Mouse (Mus musculus) CD4-positive, CD25-positive, alpha-beta regulatory T cell (primary cell): ENCODE measurements around the gene Phb2. TPM values are rescaled to one million over a fixed set of nuclear protein-coding genes. Genes with fewer than 3 reads are reported as not detected.

Experiments used
- polyA plus RNA-seq: library from polyadenylated mRNA; unstranded; fragments of 100-300 nt; shearing (Covaris generic); gene quantifications from one replicate; pipeline ENCODE4 v1.2.1, GENCODE M21; 2017

Phb2 gene
- polyA plus RNA-seq, result 218 TPM

DNA sequence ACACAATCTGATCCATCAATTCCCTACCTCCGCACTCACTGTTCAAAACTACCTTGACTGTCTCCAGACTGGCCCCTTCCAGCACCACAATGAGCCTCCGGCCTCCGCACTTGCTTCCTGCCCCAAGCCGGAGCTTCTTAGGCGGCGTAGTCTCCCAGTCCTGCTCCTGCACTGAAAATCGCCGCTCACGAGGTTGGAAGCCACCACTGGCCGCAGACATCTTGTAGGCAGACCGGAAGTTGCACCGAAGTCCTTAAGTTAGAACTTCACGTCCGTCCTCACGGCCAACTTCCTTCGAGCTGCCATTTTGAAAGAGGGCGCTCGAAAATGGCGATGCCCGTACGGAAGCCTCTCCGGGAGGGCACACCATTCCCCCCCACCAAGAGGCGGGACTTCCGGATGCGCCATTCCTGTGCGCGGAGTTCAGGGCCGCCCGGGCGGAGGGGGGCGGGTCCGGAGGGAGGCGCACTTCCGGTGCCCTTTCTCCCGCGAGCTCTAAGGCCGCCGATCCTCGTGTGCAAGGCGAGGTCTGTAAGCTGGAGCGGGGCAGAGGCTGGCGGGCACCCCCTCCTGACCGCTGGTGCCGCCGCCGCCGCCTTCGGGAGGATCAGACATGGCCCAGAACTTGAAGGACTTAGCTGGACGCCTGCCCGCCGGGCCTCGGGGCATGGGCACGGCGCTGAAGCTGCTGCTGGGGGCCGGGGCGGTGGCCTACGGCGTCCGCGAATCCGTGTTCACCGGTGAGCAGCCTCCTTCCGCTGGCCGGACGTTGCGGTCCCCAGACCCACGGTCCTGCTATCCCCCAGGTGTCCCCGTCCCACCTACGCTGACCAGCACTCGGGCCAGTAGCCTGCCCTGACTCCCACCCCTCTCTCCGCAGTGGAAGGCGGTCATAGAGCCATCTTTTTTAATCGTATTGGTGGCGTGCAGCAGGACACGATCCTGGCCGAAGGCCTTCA lies at the start of gene Phb2, which contains the start of gene Emg1:
Gene Phb2 (plus strand): TSS at position 513 of the 959 bp plus-strand sequence.
Gene Emg1 (minus strand): TSS at position 355 of the 959 bp plus-strand sequence.

DNA sequence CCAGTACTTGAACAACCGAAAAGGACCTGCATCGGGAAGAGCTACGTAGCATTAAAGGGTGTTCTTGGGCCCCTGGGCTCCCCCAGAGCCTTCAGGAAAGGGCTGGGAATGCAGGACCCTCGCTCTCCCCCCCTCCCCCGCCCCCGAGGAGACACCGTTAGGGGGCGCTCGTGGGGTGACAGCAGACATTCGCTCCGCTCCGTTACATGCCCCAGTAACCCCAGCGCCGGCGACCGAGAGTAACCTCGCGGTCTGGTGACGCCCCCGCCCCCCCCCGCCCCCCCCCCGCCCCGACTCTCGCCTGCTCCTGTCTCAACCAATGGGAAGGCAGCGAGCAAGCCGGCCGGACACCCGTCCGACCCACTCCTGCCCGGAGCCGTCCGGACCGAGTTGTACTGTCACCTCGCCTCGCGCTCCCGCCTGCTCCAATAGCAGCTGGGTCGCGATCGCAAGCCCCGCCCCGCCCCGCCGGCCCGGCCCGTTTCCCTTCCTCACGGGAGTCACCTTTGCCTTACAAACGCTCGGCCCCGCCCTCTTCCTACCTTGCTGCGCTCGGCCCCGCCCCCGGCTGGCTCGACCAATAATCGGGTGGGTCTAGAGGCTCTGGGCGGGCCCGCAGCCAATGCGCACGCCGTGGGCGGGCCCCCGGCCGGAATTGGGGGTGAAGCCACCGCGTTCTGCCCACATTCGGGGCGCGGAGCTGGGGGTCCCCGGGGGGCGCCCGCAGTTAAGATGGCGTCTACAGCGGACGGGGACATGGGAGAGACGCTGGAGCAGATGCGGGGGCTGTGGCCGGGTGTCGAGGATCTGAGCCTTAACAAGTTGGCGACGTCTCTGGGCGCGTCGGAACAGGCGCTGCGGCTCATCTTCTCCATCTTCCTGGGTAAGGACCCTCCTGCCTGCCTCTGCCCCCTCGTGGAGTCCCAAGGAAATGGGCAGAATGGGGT lies 49.4 kb upstream of the Phb2 start, which contains the start of gene Lpcat3:
Gene Lpcat3 (plus strand): TSS at position 551 of the 947 bp plus-strand sequence.

DNA sequence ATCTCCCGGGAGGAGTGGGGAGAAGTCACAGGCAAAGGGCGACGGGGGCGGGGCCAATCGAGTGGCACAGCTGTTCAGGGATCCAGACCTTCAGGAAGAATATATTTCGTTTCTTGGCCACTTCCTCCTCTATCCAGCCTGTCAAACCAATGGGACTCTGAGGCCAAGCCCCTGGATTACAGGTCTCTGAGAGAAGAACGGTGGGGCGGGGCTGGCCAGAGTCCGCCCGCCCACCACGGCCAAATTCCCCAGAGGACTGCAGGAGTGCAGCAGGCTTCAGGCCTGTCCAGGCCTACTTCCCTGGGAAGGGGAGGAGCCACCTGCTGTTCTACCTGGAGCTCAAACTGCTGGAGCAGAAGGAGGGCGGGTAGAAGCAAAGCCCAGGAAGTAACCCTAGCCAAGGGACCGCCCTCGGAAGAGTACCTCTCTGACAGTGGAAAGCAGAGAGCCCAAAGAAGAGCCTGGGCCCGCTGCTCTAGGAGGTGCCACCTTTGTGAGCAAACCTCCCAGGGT lies 26.4 kb downstream of the Phb2 start, which contains the start of gene Ptpn6:
Gene Ptpn6 (minus strand): TSS at position 204 of the 513 bp plus-strand sequence.

DNA sequence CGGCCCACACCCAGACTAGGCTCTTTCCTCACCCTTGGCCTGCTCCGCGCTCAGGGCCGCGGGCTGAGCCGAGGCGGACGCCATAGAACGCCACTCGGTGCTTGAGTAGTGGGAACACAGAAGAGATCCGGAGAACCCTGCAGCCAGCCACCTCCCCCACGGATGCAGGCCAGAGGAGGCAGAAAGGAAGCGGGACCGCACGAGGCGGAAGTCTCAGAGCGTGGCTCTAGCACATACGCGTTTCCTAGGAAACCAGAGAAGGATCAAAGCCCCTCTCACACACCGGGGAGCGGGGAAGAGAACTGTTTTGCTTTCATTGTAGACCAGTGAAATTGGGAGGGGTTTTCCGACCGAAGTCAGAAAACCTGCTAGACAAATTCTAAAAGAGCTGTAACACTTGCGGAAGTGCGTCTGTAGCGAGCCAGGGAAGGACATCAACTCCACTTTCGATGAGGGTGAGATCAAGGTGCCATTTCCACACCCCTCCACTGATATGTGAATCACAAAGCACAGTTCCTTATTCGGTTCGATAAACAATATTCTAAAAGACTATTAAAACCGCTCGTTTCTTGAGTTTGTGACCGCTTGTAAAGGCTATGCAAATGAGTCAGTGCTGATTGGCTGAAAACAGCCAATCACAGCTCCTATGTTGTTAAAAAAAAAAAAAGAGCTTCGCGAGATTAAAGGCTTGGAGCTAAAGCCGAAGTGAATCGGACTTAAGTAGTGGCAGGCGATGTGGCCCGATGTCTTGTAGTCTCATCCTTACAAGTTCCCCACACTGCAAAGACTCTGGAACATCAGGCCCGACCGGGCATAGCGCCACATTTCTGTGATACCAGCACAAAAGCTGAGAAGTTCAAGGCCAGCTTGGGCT lies 29.0 kb downstream of the Phb2 start, which contains the start of gene Grcc10:
Gene Grcc10 (minus strand): TSS at position 487 of the 874 bp plus-strand sequence.

GRCm38 (mm10) chr6:124755831-124756595 lies 43.9 kb downstream of the Phb2 start, which contains the start of the genes Gm45234 and Atn1:
TSS of gene Gm45234 (minus strand) at chr6:124756021.
TSS of gene Atn1 (minus strand) at chr6:124756524.

Other genes with a start within 250 kb of the Phb2 start
- gene Clstn3, start 247.5 kb upstream of the Phb2 start, polyA plus RNA-seq, result 0.17 TPM
- gene C1rl, start 219.2 kb upstream of the Phb2 start, polyA plus RNA-seq, result not detected
- gene C1ra, start 199.9 kb upstream of the Phb2 start, polyA plus RNA-seq, result 0.07 TPM
- gene C1s1, start 170.0 kb upstream of the Phb2 start, polyA plus RNA-seq, result not detected
- not detected for gene C1rb, start 142.0 kb upstream of the Phb2 start, polyA plus RNA-seq
- gene C1s2, start 76.3 kb upstream of the Phb2 start, polyA plus RNA-seq, result not detected
- gene Lpcat3, start 49.3 kb upstream of the Phb2 start, polyA plus RNA-seq, result 58.1 TPM
- gene Emg1, start 158 bp upstream of the Phb2 start, polyA plus RNA-seq, result 298 TPM
- 385 TPM for gene Ptpn6, start 26.4 kb downstream of the Phb2 start, polyA plus RNA-seq
- gene Grcc10, start 29.0 kb downstream of the Phb2 start, polyA plus RNA-seq, result 417 TPM
- not detected for gene Gm45234, start 43.7 kb downstream of the Phb2 start, polyA plus RNA-seq
- 7.2 TPM for gene Atn1, start 44.2 kb downstream of the Phb2 start, polyA plus RNA-seq
- 6.6 TPM for gene Eno2, start 57.3 kb downstream of the Phb2 start, polyA plus RNA-seq
- 1.3 TPM for gene Lrrc23, start 67.4 kb downstream of the Phb2 start, polyA plus RNA-seq
- gene Spsb2, start 96.3 kb downstream of the Phb2 start, polyA plus RNA-seq, result 2.7 TPM
- 94.6 TPM for gene Tpi1, start 102.0 kb downstream of the Phb2 start, polyA plus RNA-seq
- gene Usp5, start 117.1 kb downstream of the Phb2 start, polyA plus RNA-seq, result 116 TPM
- gene Cdca3, start 117.2 kb downstream of the Phb2 start, polyA plus RNA-seq, result 6.9 TPM
- not detected for gene Gnb3, start 127.9 kb downstream of the Phb2 start, polyA plus RNA-seq
- gene P3h3, start 145.4 kb downstream of the Phb2 start, polyA plus RNA-seq, result 0.20 TPM
- gene Gpr162, start 151.6 kb downstream of the Phb2 start, polyA plus RNA-seq, result 0.38 TPM
- gene Cd4, start 175.9 kb downstream of the Phb2 start, polyA plus RNA-seq, result 401 TPM
- 3.4 TPM for gene Lag3, start 199.4 kb downstream of the Phb2 start, polyA plus RNA-seq
- gene Ptms, start 207.8 kb downstream of the Phb2 start, polyA plus RNA-seq, result 36.6 TPM
- 200 TPM for gene Mlf2, start 219.1 kb downstream of the Phb2 start, polyA plus RNA-seq